In the genomic region with DNA sequence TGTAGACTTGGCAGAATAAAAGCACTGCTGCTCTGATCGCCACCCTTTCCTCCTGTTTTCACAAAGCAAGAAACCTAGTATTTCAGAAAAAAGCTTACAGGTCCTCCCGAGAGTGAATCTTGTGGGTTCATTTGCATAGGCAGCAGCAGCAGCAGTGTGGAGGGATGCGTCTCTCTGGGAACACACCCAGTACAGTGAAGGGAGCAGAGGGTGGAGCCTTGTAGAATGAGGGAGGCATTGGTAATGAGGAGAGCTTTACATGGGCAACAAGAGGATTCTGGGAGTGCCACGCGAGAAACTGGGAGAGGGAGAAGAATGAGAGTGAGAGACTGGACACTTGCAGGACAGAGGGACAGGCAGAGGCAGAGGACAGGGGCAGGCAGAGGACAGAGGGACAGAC, we compare ENCODE assay signal across 13 mouse cellular contexts. TPM values are rescaled to one million over a fixed set of nuclear protein-coding genes. Genes with fewer than 3 reads are reported as not detected.
DNase-seq lines count a peak whose midpoint lies in the region; ATAC-seq lines count a peak whose summit lies in the region.
"Had no signal": no experiment of that assay in that cellular context is flagged by ENCODE, and none has a peak within 500 bp of the region (broad histone marks: within the 10 kb centered on the region; RNA-seq: fewer than 3 reads in every experiment).

No protein-coding gene starts in this region.

- H3K9me3 ChIP-seq in heart, embryonic 13.5 days: no peaks in the 10 kb centered on the region
- no peaks in the 10 kb centered on the region for H3K9me3 ChIP-seq in stomach, embryonic 16.5 days (replicated peaks; ENCODE audit: control insufficient read depth, low read length)
- H3K9me3 ChIP-seq: embryonic facial prominence, embryonic 12.5 days; G1E had no signal

- no peak for ATAC-seq in heart, embryonic 13.5 days (ENCODE audit: extremely low read depth, insufficient number of reproducible peaks, low FRiP score, low TSS enrichment)
- ATAC-seq in stomach, embryonic 16.5 days (ENCODE audit: insufficient read depth, low FRiP score): no peak
- no peak for ATAC-seq in granulocyte monocyte progenitor cell, adult 5-6 weeks (replicated peaks; ENCODE audit: poor library complexity, severe bottlenecking)
- ATAC-seq: hindbrain, embryonic 16.5 days had no signal

- no peak overlapping the region for H3K27ac ChIP-seq in heart, embryonic 13.5 days (replicated peaks)
- H3K27ac ChIP-seq in stomach, embryonic 16.5 days (ENCODE audit: low read length): no peak overlapping the region
- H3K27ac ChIP-seq: embryonic facial prominence, embryonic 12.5 days had no signal

- H3K9ac ChIP-seq in heart, embryonic 13.5 days: 0 out of 2 replicates have a peak overlapping the region, but pooled peaks have one; percentile 3
- no peak overlapping the region for H3K9ac ChIP-seq in stomach, embryonic 16.5 days (ENCODE audit: low read length)
- H3K9ac ChIP-seq: embryonic facial prominence, embryonic 12.5 days had no signal

- no peak overlapping the region for H3K4me3 ChIP-seq in heart, embryonic 13.5 days
- no peak overlapping the region for H3K4me3 ChIP-seq in stomach, embryonic 16.5 days (replicated peaks; ENCODE audit: low read length)
- H3K4me3 ChIP-seq: embryonic facial prominence, embryonic 12.5 days had no signal

- H3K36me3 ChIP-seq in heart, embryonic 13.5 days: no peaks in the 10 kb centered on the region
- H3K36me3 ChIP-seq in stomach, embryonic 16.5 days (ENCODE audit: control insufficient read depth, insufficient read depth, low read length): no peaks in the 10 kb centered on the region
- H3K36me3 ChIP-seq: embryonic facial prominence, embryonic 12.5 days; G1E had no signal

- peaks cover 15% of the 10 kb centered on the region for H3K27me3 ChIP-seq in heart, embryonic 13.5 days (replicated peaks)
- no peaks in the 10 kb centered on the region; the same call in 1 of the 2 replicates for H3K27me3 ChIP-seq in stomach, embryonic 16.5 days (ENCODE audit: control insufficient read depth, insufficient read depth, low read length)

- no peak for DNase-seq in heart, postnatal 4 days
- DNase-seq in right cerebral cortex, adult 18-20 months: peak; percentile 64
- DNase-seq in right cerebral cortex, postnatal 25 days: no peak
- DNase-seq in c-Kit-positive CD71-positive TER-119-positive erythroid progenitor cells, embryonic 14.5 days (ENCODE audit: low spot score): peak; percentile 36
- no peak for DNase-seq in thymus, postnatal 14 days
- DNase-seq: gastrocnemius, postnatal 14 days; thymus, adult 18-20 months had no signal

- WGBS in heart, embryonic 13.5 days: 29% methylated on average over 5 of the region's 5 CpGs
- 34% methylated on average over 5 of the region's 5 CpGs for WGBS in stomach, embryonic 16.5 days

- peaks cover 19% of the 10 kb centered on the region for H3K4me1 ChIP-seq in heart, embryonic 13.5 days
- H3K4me1 ChIP-seq in stomach, embryonic 16.5 days (ENCODE audit: control insufficient read depth, insufficient read depth, low read length): peaks cover 15% of the 10 kb centered on the region
- H3K4me1 ChIP-seq: embryonic facial prominence, embryonic 12.5 days had no signal

- H3K4me2 ChIP-seq in heart, embryonic 13.5 days: no peak overlapping the region
- H3K4me2 ChIP-seq in stomach, embryonic 16.5 days (ENCODE audit: low read depth, low read length): peak overlapping the region; percentile 6; the same call in 1 of the 2 replicates
- H3K4me2 ChIP-seq: embryonic facial prominence, embryonic 12.5 days had no signal

RNA-seq across cellular contexts. Expression of a gene that starts 2.7 kb away (rescaled TPM):
- polyA plus RNA-seq in heart, embryonic 13.5 days (2015; fragmentation: Nextera tagmentation; extraction: Ambion mirVana): 6.0 and 6.4 TPM in 2 replicates
- total RNA-seq in heart, postnatal 4 days (2021): 10 to 100 TPM; 15.0 to 18.3 TPM
- 27.8 and 35.6 TPM in 2 replicates for polyA plus RNA-seq in stomach, embryonic 16.5 days (2015; fragmentation: Nextera tagmentation; extraction: Ambion mirVana)
- 15.8 and 21.4 TPM in 2 replicates for total RNA-seq in granulocyte monocyte progenitor cell, adult 5-6 weeks (2014; fragmentation: Nextera tagmentation)
- 2.2 and 5.0 TPM in 2 replicates for total RNA-seq in granulocyte monocyte progenitor cell, adult 5-6 weeks (2017)

RNA-seq across cellular contexts. Expression of a gene that starts 31.4 kb away (rescaled TPM):
- polyA plus RNA-seq in heart, embryonic 13.5 days (2015; fragmentation: Nextera tagmentation; extraction: Ambion mirVana): 0.59 and 0.70 TPM in 2 replicates
- total RNA-seq in heart, postnatal 4 days (2021): 1 to 10 TPM; 2.2 to 2.5 TPM
- polyA plus RNA-seq in stomach, embryonic 16.5 days (2015; fragmentation: Nextera tagmentation; extraction: Ambion mirVana): 34.8 and 46.2 TPM in 2 replicates
- 1.2 TPM in 1 of 2 replicates, not detected in the other for total RNA-seq in granulocyte monocyte progenitor cell, adult 5-6 weeks (2014; fragmentation: Nextera tagmentation)
- total RNA-seq in granulocyte monocyte progenitor cell, adult 5-6 weeks (2017): 0.65 and 0.72 TPM in 2 replicates
- total RNA-seq: G1E had no signal
- polyA plus RNA-seq: G1E had no signal

Comparison
In these comparisons a context has a peak if more than half of its experiments do, and no peak if none do; other contexts are left out.
1. DNase-seq: peak in right cerebral cortex, adult 18-20 months (single experiment) and c-Kit-positive CD71-positive TER-119-positive erythroid progenitor cells, embryonic 14.5 days (single experiment); none in heart, postnatal 4 days (single experiment), right cerebral cortex, postnatal 25 days (single experiment) and thymus, postnatal 14 days (single experiment).